Mouse (Mus musculus) myocyte (in vitro differentiated cells): ENCODE results near the gene Bad. TPM values are rescaled to one million over a fixed set of nuclear protein-coding genes. Genes with fewer than 3 reads are reported as not detected.
A peak's percentile ranks its signal among the peaks of the same experiment; 100 is the strongest.

ENCODE experiments used
- H3K27me3 ChIP-seq: one replicate; pipeline ENCODE4 v1.6.1; 2011; ENCODE audit not compliant: control insufficient read depth, insufficient read depth, insufficient read length
- H3K36me3 ChIP-seq: one replicate; pipeline ENCODE4 v1.6.1; 2011; ENCODE audit not compliant: control insufficient read depth, insufficient read depth
- H3K4me2 ChIP-seq: one replicate; pipeline ENCODE4 v1.6.1; 2011; ENCODE audit warnings: low read depth, control low read depth
- H3K4me3 ChIP-seq: one replicate; pipeline ENCODE4 v1.5.1; 2011; ENCODE audit warnings: mild to moderate bottlenecking, control low read depth, moderate library complexity
- H3K79me2 ChIP-seq: one replicate; pipeline ENCODE4 v1.6.1; 2011; ENCODE audit not compliant: control insufficient read depth, insufficient read depth
- H3ac ChIP-seq: one replicate; pipeline ENCODE4 v1.6.1; 2011; ENCODE audit not compliant: control insufficient read depth, insufficient read length
- CEBPB ChIP-seq: IDR thresholded peaks from 2 replicates; pipeline ENCODE4 v1.6.1; 2011; ENCODE audit warnings: mild to moderate bottlenecking, moderate library complexity; ENCODE audit not compliant: poor library complexity, insufficient read depth, severe bottlenecking
- E2F4 ChIP-seq: IDR thresholded peaks from one replicate; pipeline ENCODE4 v1.6.1; 2011; ENCODE audit warnings: mild to moderate bottlenecking, control low read depth, moderate library complexity; ENCODE audit not compliant: insufficient read depth
- MAX ChIP-seq: IDR thresholded peaks from one replicate; pipeline ENCODE4 v1.6.1; 2011; ENCODE audit warnings: low read depth, mild to moderate bottlenecking, control low read depth
- MYOD1 ChIP-seq, 3 experiments: IDR thresholded peaks; one replicate each; pipeline ENCODE4 v1.6.1; 2011; ENCODE audit warnings: control low read depth in 2 of 3, low read depth in 2 of 3, mild to moderate bottlenecking in 2 of 3, moderate library complexity in 1 of 3; ENCODE audit not compliant: insufficient read length in 2 of 3, control insufficient read depth in 1 of 3
- MYOG ChIP-seq, 3 experiments: IDR thresholded peaks; one replicate each; pipeline ENCODE4 v1.6.1; 2011; ENCODE audit warnings: control low read depth in 2 of 3, low read depth in 2 of 3, mild to moderate bottlenecking in 2 of 3; ENCODE audit not compliant: insufficient read length in 2 of 3, control insufficient read depth in 1 of 3, insufficient read depth in 1 of 3
- POLR2A ChIP-seq: IDR thresholded peaks from one replicate; pipeline ENCODE4 v1.6.1; 2011; ENCODE audit warnings: low read depth, mild to moderate bottlenecking, control low read depth, moderate library complexity; ENCODE audit not compliant: insufficient read length
- POLR2AphosphoS2 ChIP-seq: IDR thresholded peaks from one replicate; pipeline ENCODE4 v1.6.1; 2011; ENCODE audit warnings: low read depth, control low read depth; ENCODE audit not compliant: insufficient read length
- REST ChIP-seq: IDR thresholded peaks from one replicate; pipeline ENCODE4 v1.6.1; 2011; ENCODE audit warnings: mild to moderate bottlenecking, control low read depth, moderate library complexity; ENCODE audit not compliant: insufficient read depth, insufficient read length
- SRF ChIP-seq: IDR thresholded peaks from one replicate; pipeline ENCODE4 v1.6.1; 2011; ENCODE audit warnings: low read depth; ENCODE audit not compliant: control insufficient read depth, insufficient read length
- TCF12 ChIP-seq: IDR thresholded peaks from one replicate; pipeline ENCODE4 v1.6.1; 2011; ENCODE audit warnings: mild to moderate bottlenecking, control low read depth; ENCODE audit not compliant: poor library complexity, insufficient read depth, severe bottlenecking
- TCF3 ChIP-seq: IDR thresholded peaks from one replicate; pipeline ENCODE4 v1.6.1; 2011; ENCODE audit warnings: low read depth, control low read depth; ENCODE audit not compliant: insufficient read length
- USF1 ChIP-seq: IDR thresholded peaks from one replicate; pipeline ENCODE4 v1.6.1; 2011; ENCODE audit warnings: low read depth, mild to moderate bottlenecking, control low read depth, moderate library complexity
- polyA plus RNA-seq: library from polyadenylated mRNA; unstranded; fragments of >200 nt; fragmentation: generic; extraction: Trizol; gene quantifications from one replicate; pipeline ENCODE4 v1.2.1, GENCODE M21; 2012; ENCODE audit warnings: missing spikeins

The Bad gene
- polyA plus RNA-seq, 1 experiment, result 76.1 TPM

GRCm38 (mm10) chr19:6937541-6938465 is 3.9 kb upstream of the Bad start:
- Histone ChIP-seq H3K79me2 (peaks cover 3% of the 10 kb centered on the region), H3K4me2 (no peak overlapping the region), H3K36me3 (no peaks in the 10 kb centered on the region), H3K27me3 (peaks cover 12% of the 10 kb centered on the region), H3K4me3 (no peak overlapping the region), H3ac (no peak overlapping the region)
- no peak for TF ChIP-seq TCF12
- TF ChIP-seq TCF3, result no peak
- TF ChIP-seq POLR2AphosphoS2, result no peak
- no peak for TF ChIP-seq REST
- TF ChIP-seq USF1, result no peak
- TF ChIP-seq POLR2A, result no peak
- TF ChIP-seq MAX, result no peak
- TF ChIP-seq E2F4, result no peak
- TF ChIP-seq MYOG (IDR thresholded peaks at IDR 0.05; ENCODE audit: control insufficient read depth in 1 of 3, insufficient read depth in 1 of 3, insufficient read length in 2 of 3, low read depth in 2 of 3), result no peak
- TF ChIP-seq CEBPB, result no peak
- TF ChIP-seq SRF, result no peak
- TF ChIP-seq MYOD1 (IDR thresholded peaks at IDR 0.05; ENCODE audit: control insufficient read depth in 1 of 3, insufficient read length in 2 of 3, low read depth in 2 of 3), result no peak

GRCm38 (mm10) chr19:6939106-6940002 is 2.3 kb upstream of the Bad start:
- H3ac ChIP-seq, result no peak overlapping the region
- H3K36me3 ChIP-seq, result no peaks in the 10 kb centered on the region
- peaks cover under 1% of the 10 kb centered on the region for H3K27me3 ChIP-seq
- H3K4me2 ChIP-seq, result peak overlapping the region; percentile 85
- TF ChIP-seq POLR2AphosphoS2, result peak; percentile 49
- no peak for TF ChIP-seq TCF12
- no peak for TF ChIP-seq CEBPB
- H3K4me3 ChIP-seq, result no peak overlapping the region
- peaks cover 14% of the 10 kb centered on the region for H3K79me2 ChIP-seq

- peaks cover 14% of the 10 kb centered on the region for H3K79me2 ChIP-seq
- no peaks in the 10 kb centered on the region for H3K36me3 ChIP-seq
- TF ChIP-seq E2F4 (no peak), REST (no peak)
- H3K27me3 ChIP-seq, result no peaks in the 10 kb centered on the region
- peak overlapping the region; percentile 13 for H3ac ChIP-seq
- peak overlapping the region; percentile 85 for H3K4me2 ChIP-seq
- peak overlapping the region; percentile 98 for H3K4me3 ChIP-seq
Observed at GRCm38 (mm10) chr19:6940396-6941351, 987 bp upstream of the Bad start.

- H3K27me3 ChIP-seq, result no peaks in the 10 kb centered on the region
- TF ChIP-seq POLR2AphosphoS2 (peak; percentile 84), MYOD1 (IDR thresholded peaks at IDR 0.05; ENCODE audit: control insufficient read depth in 1 of 3, insufficient read length in 2 of 3, low read depth in 2 of 3) (no peak), TCF12 (no peak), POLR2A (peak; percentile 63), E2F4 (no peak), MAX (no peak), CEBPB (no peak), TCF3 (no peak)
- peak within 1 kb of the TSS; percentile 13 for H3ac ChIP-seq
- peaks cover 14% of the 10 kb centered on the region for H3K79me2 ChIP-seq
- H3K4me2 ChIP-seq, result peak within 1 kb of the TSS; percentile 87
- H3K36me3 ChIP-seq, result no peaks in the 10 kb centered on the region
- peak within 1 kb of the TSS; percentile 98 for H3K4me3 ChIP-seq
Observed at GRCm38 (mm10) chr19:6942249-6942691, 609 bp downstream of the Bad start, which contains the start of gene Gpr137. TSS of gene Gpr137 (minus strand) at chr19:6942480.
